Mouse (Mus musculus): ENCODE measurements at regions not wholly inside any gene's neighbourhood (a gene's known extent, or its start where the extent isn't known, plus 50 kb on each side); places are given as distances from the start of the nearest gene placed in this dataset.

GRCm38 (mm10) chr1:190639846-190640245 is 271.7 kb downstream of the Rps6kc1 start:
- no peak for DNase-seq (ENCODE audit: extremely low spot score, low spot score)
- peaks cover 11% of the 10 kb centered on the region; the same call in 1 of the 2 replicates for H3K4me1 ChIP-seq

GRCm38 (mm10) chr1:190634935-190635334 is 276.6 kb downstream of the Rps6kc1 start:
- Histone ChIP-seq H3K27me3 (ENCODE audit: poor library complexity, severe bottlenecking) (no peaks in the 10 kb centered on the region), H3K36me3 (replicated peaks) (no peaks in the 10 kb centered on the region), H3K4me3 (no peak overlapping the region), H3K4me1 (peaks cover 29% of the 10 kb centered on the region), H3K9me3 (no peaks in the 10 kb centered on the region), H3K27ac (no peak overlapping the region)
- no peak for DNase-seq (ENCODE audit: extremely low spot score, low spot score)
- WGBS, result 92% methylated on average over 2 of the region's 2 CpGs

More at GRCm38 (mm10) chr1:190639846-190640245, 271.7 kb downstream of the Rps6kc1 start:
- Histone ChIP-seq H3K27ac (no peak overlapping the region), H3K27me3 (ENCODE audit: poor library complexity, severe bottlenecking) (no peaks in the 10 kb centered on the region), H3K4me3 (no peak overlapping the region), H3K9me3 (no peaks in the 10 kb centered on the region), H3K36me3 (replicated peaks) (no peaks in the 10 kb centered on the region)
- WGBS, result 87% methylated on average over 11 of the region's 11 CpGs

GRCm38 (mm10) chr1:190631641-190632040 is 279.9 kb downstream of the Rps6kc1 start:
- peaks cover 29% of the 10 kb centered on the region for H3K4me1 ChIP-seq
- no peaks in the 10 kb centered on the region for H3K27me3 ChIP-seq (ENCODE audit: poor library complexity, severe bottlenecking)
- no peak overlapping the region for H3K27ac ChIP-seq
- DNase-seq (ENCODE audit: extremely low spot score, low spot score), result no peak
- 36% methylated on average over 2 of the region's 2 CpGs for WGBS
- H3K4me3 ChIP-seq, result no peak overlapping the region
- H3K9me3 ChIP-seq, result no peaks in the 10 kb centered on the region
- H3K36me3 ChIP-seq (replicated peaks), result no peaks in the 10 kb centered on the region

- 90% methylated on average over 5 of the region's 5 CpGs for WGBS
- DNase-seq (ENCODE audit: extremely low spot score, low spot score), result no peak
Observed at GRCm38 (mm10) chr1:190630193-190630592, 281.4 kb downstream of the Rps6kc1 start.

GRCm38 (mm10) chr1:190623916-190624315 is 287.7 kb downstream of the Rps6kc1 start:
- no peak overlapping the region for H3K4me3 ChIP-seq
- peaks cover 5% of the 10 kb centered on the region; the same call in 1 of the 2 replicates for H3K9me3 ChIP-seq
- no peak overlapping the region for H3K27ac ChIP-seq
- no peaks in the 10 kb centered on the region for H3K27me3 ChIP-seq (ENCODE audit: poor library complexity, severe bottlenecking)
- H3K36me3 ChIP-seq (replicated peaks), result no peaks in the 10 kb centered on the region
- no peak for DNase-seq (ENCODE audit: extremely low spot score, low spot score)
- H3K4me1 ChIP-seq, result no peaks in the 10 kb centered on the region
- 94% methylated on average over 8 of the region's 8 CpGs for WGBS

More at GRCm38 (mm10) chr1:190630193-190630592, 281.4 kb downstream of the Rps6kc1 start:
- H3K9me3 ChIP-seq, result no peaks in the 10 kb centered on the region
- H3K4me3 ChIP-seq, result no peak overlapping the region
- H3K27ac ChIP-seq, result no peak overlapping the region
- H3K4me1 ChIP-seq, result peaks cover 22% of the 10 kb centered on the region
- H3K36me3 ChIP-seq (replicated peaks), result no peaks in the 10 kb centered on the region
- no peaks in the 10 kb centered on the region for H3K27me3 ChIP-seq (ENCODE audit: poor library complexity, severe bottlenecking)

- no peaks in the 10 kb centered on the region for H3K9me3 ChIP-seq
- H3K27me3 ChIP-seq (ENCODE audit: poor library complexity, severe bottlenecking), result no peaks in the 10 kb centered on the region
- H3K4me1 ChIP-seq, result no peaks in the 10 kb centered on the region
- WGBS, result 88% methylated on average over 3 of the region's 3 CpGs
- H3K27ac ChIP-seq, result no peak overlapping the region
- no peak overlapping the region for H3K4me3 ChIP-seq
- no peaks in the 10 kb centered on the region for H3K36me3 ChIP-seq (replicated peaks)
- DNase-seq (ENCODE audit: extremely low spot score, low spot score), result no peak
Observed at GRCm38 (mm10) chr1:190600425-190600824, 311.1 kb downstream of the Rps6kc1 start.

- 93% methylated on average over 11 of the region's 11 CpGs for WGBS
- Histone ChIP-seq H3K4me3 (no peak overlapping the region), H3K4me1 (no peaks in the 10 kb centered on the region), H3K27ac (no peak overlapping the region), H3K36me3 (replicated peaks) (no peaks in the 10 kb centered on the region), H3K9me3 (no peaks in the 10 kb centered on the region), H3K27me3 (ENCODE audit: poor library complexity, severe bottlenecking) (no peaks in the 10 kb centered on the region)
- no peak for DNase-seq (ENCODE audit: extremely low spot score, low spot score)
Observed at GRCm38 (mm10) chr1:190599622-190600021, 311.9 kb downstream of the Rps6kc1 start.

GRCm38 (mm10) chr1:190596209-190596608 is 315.4 kb downstream of the Rps6kc1 start:
- H3K27me3 ChIP-seq (ENCODE audit: poor library complexity, severe bottlenecking), result no peaks in the 10 kb centered on the region
- 89% methylated on average over 2 of the region's 2 CpGs for WGBS
- H3K9me3 ChIP-seq, result no peaks in the 10 kb centered on the region
- no peaks in the 10 kb centered on the region for H3K4me1 ChIP-seq
- H3K27ac ChIP-seq, result no peak overlapping the region
- H3K4me3 ChIP-seq, result no peak overlapping the region
- no peak for DNase-seq (ENCODE audit: extremely low spot score, low spot score)
- no peaks in the 10 kb centered on the region for H3K36me3 ChIP-seq (replicated peaks)

GRCm38 (mm10) chr1:190591621-190592020 is 319.9 kb downstream of the Rps6kc1 start:
- H3K4me1 ChIP-seq, result no peaks in the 10 kb centered on the region
- H3K4me3 ChIP-seq, result no peak overlapping the region
- 92% methylated on average over 7 of the region's 7 CpGs for WGBS
- no peak for DNase-seq (ENCODE audit: extremely low spot score, low spot score)
- H3K27me3 ChIP-seq (ENCODE audit: poor library complexity, severe bottlenecking), result no peaks in the 10 kb centered on the region
- no peaks in the 10 kb centered on the region for H3K9me3 ChIP-seq
- H3K27ac ChIP-seq, result no peak overlapping the region
- no peaks in the 10 kb centered on the region for H3K36me3 ChIP-seq (replicated peaks)

- DNase-seq (ENCODE audit: extremely low spot score, low spot score), result no peak
- Histone ChIP-seq H3K27ac (no peak overlapping the region), H3K4me3 (no peak overlapping the region), H3K36me3 (replicated peaks) (no peaks in the 10 kb centered on the region), H3K4me1 (no peaks in the 10 kb centered on the region), H3K27me3 (ENCODE audit: poor library complexity, severe bottlenecking) (no peaks in the 10 kb centered on the region), H3K9me3 (no peaks in the 10 kb centered on the region)
- WGBS, result 85% methylated on average over 2 of the region's 2 CpGs
Observed at GRCm38 (mm10) chr1:190589586-190589985, 322.0 kb downstream of the Rps6kc1 start.

- Histone ChIP-seq H3K36me3 (replicated peaks) (no peaks in the 10 kb centered on the region), H3K27me3 (ENCODE audit: poor library complexity, severe bottlenecking) (no peaks in the 10 kb centered on the region), H3K4me3 (no peak overlapping the region), H3K9me3 (no peaks in the 10 kb centered on the region), H3K27ac (no peak overlapping the region), H3K4me1 (peaks cover 6% of the 10 kb centered on the region; the same call in 1 of the 2 replicates)
- WGBS, result 85% methylated on average over 6 of the region's 6 CpGs
- DNase-seq (ENCODE audit: extremely low spot score, low spot score), result no peak
Observed at GRCm38 (mm10) chr1:190583272-190583671, 328.3 kb downstream of the Rps6kc1 start.

GRCm38 (mm10) chr1:190580653-190581052 is 330.9 kb downstream of the Rps6kc1 start:
- 96% methylated on average over 1 of the region's 1 CpGs for WGBS
- DNase-seq (ENCODE audit: extremely low spot score, low spot score), result no peak
- no peak overlapping the region for H3K4me3 ChIP-seq
- H3K27me3 ChIP-seq (ENCODE audit: poor library complexity, severe bottlenecking), result no peaks in the 10 kb centered on the region
- no peaks in the 10 kb centered on the region for H3K36me3 ChIP-seq (replicated peaks)
- H3K9me3 ChIP-seq, result no peaks in the 10 kb centered on the region
- H3K27ac ChIP-seq, result no peak overlapping the region
- peaks cover 6% of the 10 kb centered on the region; the same call in 1 of the 2 replicates for H3K4me1 ChIP-seq

GRCm38 (mm10) chr1:190570981-190571380 is 340.6 kb downstream of the Rps6kc1 start:
- Histone ChIP-seq H3K4me1 (peaks cover 4% of the 10 kb centered on the region; the same call in 1 of the 2 replicates), H3K9me3 (no peaks in the 10 kb centered on the region), H3K27me3 (ENCODE audit: poor library complexity, severe bottlenecking) (no peaks in the 10 kb centered on the region), H3K4me3 (no peak overlapping the region), H3K36me3 (replicated peaks) (no peaks in the 10 kb centered on the region), H3K27ac (no peak overlapping the region)
- no peak for DNase-seq (ENCODE audit: extremely low spot score, low spot score)
- WGBS, result 71% methylated on average over 4 of the region's 4 CpGs

GRCm38 (mm10) chr1:190570563-190570962 is 341.0 kb downstream of the Rps6kc1 start:
- Histone ChIP-seq H3K27ac (no peak overlapping the region), H3K4me3 (no peak overlapping the region), H3K9me3 (no peaks in the 10 kb centered on the region), H3K4me1 (peaks cover 4% of the 10 kb centered on the region; the same call in 1 of the 2 replicates), H3K36me3 (replicated peaks) (no peaks in the 10 kb centered on the region), H3K27me3 (ENCODE audit: poor library complexity, severe bottlenecking) (no peaks in the 10 kb centered on the region)
- WGBS, result 87% methylated on average over 10 of the region's 10 CpGs
- DNase-seq (ENCODE audit: extremely low spot score, low spot score), result no peak

Data from forebrain, embryonic 10.5 days (tissue).